Mouse (Mus musculus): ENCODE measurements around the gene Eif3k. TPM values are rescaled to one million over a fixed set of nuclear protein-coding genes. Genes with fewer than 3 reads are reported as not detected.

The Eif3k gene
- polyA plus RNA-seq, 1 experiment, result 429 TPM

DNA sequence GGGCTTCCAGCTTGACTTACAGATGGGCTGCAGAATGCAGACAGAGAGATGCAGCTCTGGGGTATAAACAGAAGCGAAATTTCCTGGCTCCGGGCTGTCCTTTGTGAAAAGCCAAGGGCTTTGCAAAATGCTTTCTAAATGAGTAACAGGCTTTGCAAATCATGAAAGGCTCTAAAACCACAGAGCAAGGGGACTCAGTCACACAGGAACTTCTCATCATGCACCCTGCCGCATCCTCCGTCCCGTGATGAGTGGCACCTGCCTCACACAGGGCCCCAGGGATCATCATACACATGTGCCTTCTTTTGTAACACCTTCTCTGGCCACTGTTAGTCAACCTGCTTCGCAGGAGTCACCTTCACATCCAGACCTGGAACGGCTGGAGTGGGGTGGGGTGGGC, 43.9 kb upstream of the Eif3k start:
- Histone ChIP-seq H3K79me2 (ENCODE audit: control insufficient read depth, insufficient read depth) (no peaks in the 10 kb centered on the region), H3K27me3 (ENCODE audit: control insufficient read depth, insufficient read depth, insufficient read length) (no peaks in the 10 kb centered on the region)

DNA sequence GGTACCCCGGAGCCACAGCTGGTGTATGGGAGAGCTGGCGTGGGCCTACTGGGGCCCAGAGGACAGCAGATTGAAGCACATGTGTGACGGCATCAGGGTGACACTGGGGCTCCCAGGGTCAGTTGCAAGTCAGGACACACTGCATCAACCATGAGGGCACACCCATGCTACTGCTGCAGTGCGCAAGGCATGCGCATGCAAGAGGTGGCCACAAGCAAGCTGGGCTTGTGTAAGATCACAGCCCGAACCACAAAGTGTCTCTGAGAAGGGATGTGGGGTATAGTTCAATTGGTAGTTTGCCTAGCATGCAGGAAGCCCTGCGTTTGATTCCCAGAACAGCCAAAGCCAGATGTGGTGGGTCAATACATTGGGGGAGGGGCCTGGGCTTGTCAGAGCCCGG, 41.9 kb upstream of the Eif3k start:
- H3K36me3 ChIP-seq (ENCODE audit: control insufficient read depth, insufficient read depth), result no peaks in the 10 kb centered on the region
- H3K79me3 ChIP-seq (ENCODE audit: low read depth), result no peaks in the 10 kb centered on the region
- no peaks in the 10 kb centered on the region for H3K27me3 ChIP-seq (ENCODE audit: control insufficient read depth, insufficient read depth, insufficient read length)
- no peak overlapping the region for H3K4me3 ChIP-seq (ENCODE audit: insufficient read depth, poor library complexity, severe bottlenecking)
- TF ChIP-seq MYOD1 (IDR thresholded peaks at IDR 0.05; ENCODE audit: control insufficient read depth, insufficient read length, low read depth) (no peak), MAX (IDR thresholded peaks at IDR 0.05) (no peak), CTCF (IDR thresholded peaks at IDR 0.05; ENCODE audit: control insufficient read depth, insufficient read depth, insufficient read length) (no peak), USF1 (IDR thresholded peaks at IDR 0.05; ENCODE audit: low read depth) (no peak), FOSL1 (IDR thresholded peaks at IDR 0.05; ENCODE audit: insufficient read depth, low read length, poor library complexity, severe bottlenecking) (no peak), CEBPB (IDR thresholded peaks at IDR 0.05; ENCODE audit: low read depth) (no peak), MYOG (IDR thresholded peaks at IDR 0.05; ENCODE audit: control insufficient read depth, extremely low read depth, insufficient read length) (no peak)
- H3K79me2 ChIP-seq (ENCODE audit: control insufficient read depth, insufficient read depth), result no peaks in the 10 kb centered on the region
- H3ac ChIP-seq (ENCODE audit: control insufficient read depth, insufficient read length, low read depth), result no peak overlapping the region

More for the DNA sequence above, 43.9 kb upstream of the Eif3k start:
- Histone ChIP-seq H3K36me3 (ENCODE audit: control insufficient read depth, insufficient read depth) (no peaks in the 10 kb centered on the region), H3ac (ENCODE audit: control insufficient read depth, insufficient read length, low read depth) (no peak overlapping the region), H3K4me3 (ENCODE audit: insufficient read depth, poor library complexity, severe bottlenecking) (no peak overlapping the region), H3K79me3 (ENCODE audit: low read depth) (no peaks in the 10 kb centered on the region)
- TF ChIP-seq MYOD1 (IDR thresholded peaks at IDR 0.05; ENCODE audit: control insufficient read depth, insufficient read length, low read depth) (no peak), MYOG (IDR thresholded peaks at IDR 0.05; ENCODE audit: control insufficient read depth, extremely low read depth, insufficient read length) (no peak), MAX (IDR thresholded peaks at IDR 0.05) (no peak), FOSL1 (IDR thresholded peaks at IDR 0.05; ENCODE audit: insufficient read depth, low read length, poor library complexity, severe bottlenecking) (no peak), USF1 (IDR thresholded peaks at IDR 0.05; ENCODE audit: low read depth) (no peak), CEBPB (IDR thresholded peaks at IDR 0.05; ENCODE audit: low read depth) (no peak), CTCF (IDR thresholded peaks at IDR 0.05; ENCODE audit: control insufficient read depth, insufficient read depth, insufficient read length) (no peak)

DNA sequence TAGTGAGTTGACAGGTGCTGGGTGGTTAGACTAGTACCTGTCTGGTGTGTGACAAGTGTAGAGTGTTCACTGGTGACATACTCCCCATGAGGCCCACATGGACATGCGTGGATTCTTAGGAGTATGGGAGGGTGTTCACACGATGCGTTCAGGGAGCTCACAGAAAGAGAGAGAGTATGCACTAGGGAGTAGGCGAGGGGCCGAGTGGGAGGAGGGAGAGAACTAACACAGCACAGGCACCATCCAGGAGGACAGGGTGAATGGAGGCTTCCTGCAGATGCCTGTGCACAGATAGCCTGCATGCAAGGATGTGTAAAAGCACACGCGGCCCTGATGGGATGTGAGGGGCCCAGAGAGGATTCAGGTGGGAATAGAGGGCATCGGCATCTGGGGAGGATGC, 40.8 kb upstream of the Eif3k start:
- Histone ChIP-seq H3K36me3 (ENCODE audit: control insufficient read depth, insufficient read depth) (no peaks in the 10 kb centered on the region), H3K4me3 (ENCODE audit: insufficient read depth, poor library complexity, severe bottlenecking) (no peak overlapping the region)

GRCm38 (mm10) chr7:29019447-29020220, 38.0 kb upstream of the Eif3k start:
- TF ChIP-seq MYOG (IDR thresholded peaks at IDR 0.05; ENCODE audit: control insufficient read depth, extremely low read depth, insufficient read length), result no peak
- no peak for TF ChIP-seq USF1 (IDR thresholded peaks at IDR 0.05; ENCODE audit: low read depth)
- TF ChIP-seq MYOD1 (IDR thresholded peaks at IDR 0.05; ENCODE audit: control insufficient read depth, insufficient read length, low read depth), result no peak
- TF ChIP-seq MAX (IDR thresholded peaks at IDR 0.05), result no peak
- TF ChIP-seq CEBPB (IDR thresholded peaks at IDR 0.05; ENCODE audit: low read depth), result no peak
- no peak for TF ChIP-seq CTCF (IDR thresholded peaks at IDR 0.05; ENCODE audit: control insufficient read depth, insufficient read depth, insufficient read length)
- no peak for TF ChIP-seq FOSL1 (IDR thresholded peaks at IDR 0.05; ENCODE audit: insufficient read depth, low read length, poor library complexity, severe bottlenecking)
- no peaks in the 10 kb centered on the region for H3K27me3 ChIP-seq (ENCODE audit: control insufficient read depth, insufficient read depth, insufficient read length)
- H3K4me3 ChIP-seq (ENCODE audit: insufficient read depth, poor library complexity, severe bottlenecking), result no peak overlapping the region
- no peaks in the 10 kb centered on the region for H3K36me3 ChIP-seq (ENCODE audit: control insufficient read depth, insufficient read depth)
- H3ac ChIP-seq (ENCODE audit: control insufficient read depth, insufficient read length, low read depth), result no peak overlapping the region
- H3K79me3 ChIP-seq (ENCODE audit: low read depth), result no peaks in the 10 kb centered on the region
- no peaks in the 10 kb centered on the region for H3K79me2 ChIP-seq (ENCODE audit: control insufficient read depth, insufficient read depth)

More for the DNA sequence above, 40.8 kb upstream of the Eif3k start:
- Histone ChIP-seq H3ac (ENCODE audit: control insufficient read depth, insufficient read length, low read depth) (no peak overlapping the region), H3K27me3 (ENCODE audit: control insufficient read depth, insufficient read depth, insufficient read length) (no peaks in the 10 kb centered on the region), H3K79me3 (ENCODE audit: low read depth) (no peaks in the 10 kb centered on the region), H3K79me2 (ENCODE audit: control insufficient read depth, insufficient read depth) (no peaks in the 10 kb centered on the region)
- TF ChIP-seq MYOD1 (IDR thresholded peaks at IDR 0.05; ENCODE audit: control insufficient read depth, insufficient read length, low read depth) (no peak), CTCF (IDR thresholded peaks at IDR 0.05; ENCODE audit: control insufficient read depth, insufficient read depth, insufficient read length) (no peak), CEBPB (IDR thresholded peaks at IDR 0.05; ENCODE audit: low read depth) (no peak), MYOG (IDR thresholded peaks at IDR 0.05; ENCODE audit: control insufficient read depth, extremely low read depth, insufficient read length) (no peak), USF1 (IDR thresholded peaks at IDR 0.05; ENCODE audit: low read depth) (no peak), MAX (IDR thresholded peaks at IDR 0.05) (no peak), FOSL1 (IDR thresholded peaks at IDR 0.05; ENCODE audit: insufficient read depth, low read length, poor library complexity, severe bottlenecking) (no peak)

DNA sequence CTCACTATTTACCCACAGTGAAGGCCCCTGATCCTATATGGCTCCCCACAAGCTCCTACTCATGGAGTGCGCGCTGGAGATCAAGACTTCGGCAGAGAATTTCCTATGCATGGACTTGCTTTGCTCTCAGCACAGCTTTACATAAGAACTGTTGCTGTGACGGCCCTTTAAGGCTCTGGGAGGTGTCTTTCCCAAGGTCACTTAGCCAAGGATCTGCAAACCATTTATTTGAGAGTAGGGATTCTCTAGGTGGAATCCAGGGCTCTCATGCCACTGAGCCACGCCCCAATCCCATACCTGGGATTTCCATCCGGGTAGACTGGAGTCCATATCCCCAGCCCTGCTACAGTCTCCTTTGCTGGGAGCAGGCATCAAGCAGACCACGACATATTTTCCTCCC, 35.6 kb upstream of the Eif3k start:
- TF ChIP-seq USF1 (IDR thresholded peaks at IDR 0.05; ENCODE audit: low read depth) (no peak), CTCF (IDR thresholded peaks at IDR 0.05; ENCODE audit: control insufficient read depth, insufficient read depth, insufficient read length) (no peak), CEBPB (IDR thresholded peaks at IDR 0.05; ENCODE audit: low read depth) (no peak), MAX (IDR thresholded peaks at IDR 0.05) (no peak)
- H3K4me3 ChIP-seq (ENCODE audit: insufficient read depth, poor library complexity, severe bottlenecking), result no peak overlapping the region
- no peaks in the 10 kb centered on the region for H3K79me3 ChIP-seq (ENCODE audit: low read depth)
- H3K79me2 ChIP-seq (ENCODE audit: control insufficient read depth, insufficient read depth), result no peaks in the 10 kb centered on the region
- H3K36me3 ChIP-seq (ENCODE audit: control insufficient read depth, insufficient read depth), result no peaks in the 10 kb centered on the region
- H3ac ChIP-seq (ENCODE audit: control insufficient read depth, insufficient read length, low read depth), result no peak overlapping the region
- H3K27me3 ChIP-seq (ENCODE audit: control insufficient read depth, insufficient read depth, insufficient read length), result no peaks in the 10 kb centered on the region

All from C2C12 (cell line).